Mouse (Mus musculus) layer of hippocampus, postnatal 10 days (tissue): Measurements from ENCODE around the gene Rbfox1. TPM values are rescaled to one million over a fixed set of nuclear protein-coding genes. Genes with fewer than 3 reads are reported as not detected.

Experiments
- DNase-seq, 2 experiments: peaks; one replicate each; pipeline ENCODE4 v3.0.0; 2021; ENCODE audit warnings: low spot score in 2 of 2
- total RNA-seq, 2 experiments: library from RNA; stranded (reverse); gene quantifications; 2 replicates each; pipeline ENCODE4 v1.2.3; 2021

Rbfox1 gene
- total RNA-seq, 2 experiments from 2014 or later: 275 to 280 TPM

GRCm38 (mm10) chr16:6907550-6907949, 1022.4 kb downstream of the Rbfox1 start:
- no peak for DNase-seq

- DNase-seq: no peak
Observed at GRCm38 (mm10) chr16:6914531-6914930, 1029.4 kb downstream of the Rbfox1 start.

- no peak for DNase-seq
Observed at GRCm38 (mm10) chr16:6918641-6919040, 1033.5 kb downstream of the Rbfox1 start.

GRCm38 (mm10) chr16:6919681-6920080, 1034.5 kb downstream of the Rbfox1 start:
- no peak for DNase-seq

DNA sequence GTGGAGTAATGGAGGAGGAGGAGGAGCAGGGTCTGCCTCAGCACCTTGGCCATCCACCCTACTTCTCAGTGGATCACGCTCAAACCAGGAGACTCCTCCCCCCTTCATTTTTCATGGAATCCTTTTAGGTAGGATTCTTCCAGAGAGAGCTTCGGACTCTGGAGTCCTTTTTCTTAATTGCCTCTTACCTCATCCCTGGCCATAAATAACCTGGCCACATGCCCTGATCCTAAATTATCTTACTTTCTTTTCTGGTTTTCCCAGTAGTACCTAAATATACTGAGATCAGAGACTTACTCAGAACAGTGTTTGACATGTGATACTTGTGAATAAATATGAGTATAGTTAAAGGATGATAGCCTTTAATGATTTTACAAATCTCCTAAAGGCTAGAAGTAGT, 1042.5 kb downstream of the Rbfox1 start:
- DNase-seq: no peak

- no peak for DNase-seq
Observed at GRCm38 (mm10) chr16:6930795-6931194, 1045.6 kb downstream of the Rbfox1 start.

DNA sequence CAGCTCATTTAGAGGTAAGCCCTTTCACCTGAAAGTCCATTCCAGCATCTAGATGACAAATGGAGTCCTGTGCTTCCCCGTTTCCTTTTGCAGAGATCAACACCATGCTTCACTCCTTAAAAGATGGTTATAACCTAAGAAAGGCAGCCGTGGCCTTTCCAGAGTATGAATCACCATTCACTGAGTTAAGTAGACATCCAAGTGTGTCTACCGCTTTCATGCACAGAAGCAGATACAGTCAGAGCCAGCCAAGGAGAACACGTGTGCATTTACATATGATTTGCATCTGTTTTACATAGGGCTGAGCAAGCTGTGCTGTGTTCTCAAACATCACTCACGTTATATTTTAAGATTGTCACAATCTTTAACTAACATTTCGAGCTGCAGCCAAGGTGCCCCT, 1061.0 kb downstream of the Rbfox1 start:
- DNase-seq: no peak

DNA sequence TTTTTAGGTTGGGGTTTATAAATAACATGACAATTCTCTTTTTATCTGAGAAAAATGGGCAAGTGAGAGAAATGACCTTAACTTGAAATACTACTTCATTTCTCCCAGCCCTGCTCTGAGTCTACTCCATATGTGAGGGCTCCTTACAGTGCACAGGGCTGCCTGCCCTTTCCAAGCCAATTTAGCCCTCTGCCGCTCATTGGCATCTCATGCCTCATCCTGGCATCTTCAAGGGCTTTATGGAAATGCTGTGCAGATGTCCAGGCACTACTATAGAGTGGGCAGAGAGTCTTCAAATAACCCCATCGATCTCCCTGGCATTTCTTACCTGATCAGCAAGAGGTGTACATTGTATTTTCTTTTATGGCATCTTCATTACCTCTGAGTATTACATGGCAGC, 1064.5 kb downstream of the Rbfox1 start:
- DNase-seq: no peak

GRCm38 (mm10) chr16:6955102-6955675, 1070.0 kb downstream of the Rbfox1 start:
- no peak for DNase-seq

DNA sequence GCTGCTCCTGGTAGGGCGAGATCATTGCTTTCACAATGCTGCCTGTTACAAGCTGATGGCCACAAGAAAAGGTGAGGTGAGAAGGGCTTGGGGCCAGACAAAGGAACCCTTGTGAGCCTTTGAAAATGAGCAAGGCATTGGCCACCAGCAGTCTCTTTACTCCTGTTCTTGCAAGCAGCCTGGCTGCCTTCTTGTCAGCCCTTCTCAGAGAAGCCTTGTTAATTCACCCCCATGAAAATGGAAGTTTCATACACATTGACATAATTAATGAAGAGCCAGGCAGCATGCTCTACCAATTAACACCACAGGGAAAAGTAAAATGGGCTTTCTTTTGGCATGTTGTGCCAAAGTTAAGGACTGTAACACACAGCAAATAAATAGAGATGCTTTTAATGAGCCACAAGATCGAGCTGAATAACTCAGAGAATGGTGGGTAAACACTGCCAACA, 1076.8 kb downstream of the Rbfox1 start:
- no peak for DNase-seq

DNA sequence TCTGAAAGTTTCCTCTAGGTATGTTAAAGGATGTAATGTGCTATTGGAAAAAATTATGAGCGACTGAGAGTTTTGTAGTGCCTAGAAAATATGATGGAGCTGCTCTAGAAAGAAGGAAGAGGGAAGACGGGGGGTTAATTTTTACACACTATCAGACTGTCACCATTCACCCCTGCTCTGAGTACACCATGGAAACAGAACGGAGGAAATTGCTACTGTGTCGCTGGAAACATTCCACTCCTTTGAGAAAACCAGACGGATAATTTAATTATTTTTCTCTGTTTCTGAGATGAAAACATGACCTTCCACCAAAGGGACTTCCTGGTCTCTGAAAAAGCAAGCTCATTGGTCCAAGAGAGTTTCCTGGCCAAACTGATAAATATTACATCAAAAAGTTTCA, 1077.4 kb downstream of the Rbfox1 start:
- no peak for DNase-seq

GRCm38 (mm10) chr16:6963533-6963932, 1078.4 kb downstream of the Rbfox1 start:
- DNase-seq: no peak

GRCm38 (mm10) chr16:6964720-6965583, 1079.8 kb downstream of the Rbfox1 start:
- DNase-seq: no peak

GRCm38 (mm10) chr16:6969986-6970385, 1084.8 kb downstream of the Rbfox1 start:
- no peak for DNase-seq

DNA sequence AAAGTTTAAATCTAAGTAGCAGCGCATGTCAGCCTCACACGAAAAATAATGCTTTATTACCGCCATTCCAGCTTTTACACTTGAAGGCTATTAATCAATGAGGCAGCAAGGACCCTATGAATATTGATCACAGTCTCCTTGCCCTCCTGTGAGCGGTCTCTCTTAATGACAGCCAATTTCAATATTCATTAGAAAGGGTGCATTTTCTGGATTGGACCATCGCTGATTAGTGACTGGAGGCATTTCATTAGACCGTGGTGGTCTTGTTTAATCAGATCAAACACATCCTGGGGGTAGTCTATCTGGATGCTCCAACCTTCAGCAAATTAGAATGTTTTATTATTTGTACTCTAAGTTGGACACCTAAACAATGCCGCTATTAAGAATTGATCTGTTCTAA, 1091.2 kb downstream of the Rbfox1 start:
- DNase-seq: no peak

DNA sequence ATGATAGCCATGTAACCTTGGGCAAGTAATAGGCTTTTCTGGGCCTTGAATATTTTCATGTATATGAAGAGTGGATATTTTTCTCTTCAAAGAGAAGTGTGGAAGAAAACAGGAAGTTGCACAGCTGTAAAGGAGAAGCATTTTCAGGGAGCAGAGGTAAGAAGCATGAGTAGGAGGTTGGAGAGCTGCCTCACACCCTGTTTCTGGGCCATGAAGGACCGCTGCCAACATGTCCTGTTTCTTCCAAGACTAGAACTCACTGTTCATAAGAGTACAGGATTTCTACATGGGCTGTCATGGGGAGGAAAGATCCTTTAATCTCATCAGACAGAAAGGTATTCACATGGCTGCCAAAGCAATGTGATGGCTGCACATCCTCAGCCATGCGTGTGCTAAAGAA, 1098.8 kb downstream of the Rbfox1 start:
- DNase-seq: no peak

DNA sequence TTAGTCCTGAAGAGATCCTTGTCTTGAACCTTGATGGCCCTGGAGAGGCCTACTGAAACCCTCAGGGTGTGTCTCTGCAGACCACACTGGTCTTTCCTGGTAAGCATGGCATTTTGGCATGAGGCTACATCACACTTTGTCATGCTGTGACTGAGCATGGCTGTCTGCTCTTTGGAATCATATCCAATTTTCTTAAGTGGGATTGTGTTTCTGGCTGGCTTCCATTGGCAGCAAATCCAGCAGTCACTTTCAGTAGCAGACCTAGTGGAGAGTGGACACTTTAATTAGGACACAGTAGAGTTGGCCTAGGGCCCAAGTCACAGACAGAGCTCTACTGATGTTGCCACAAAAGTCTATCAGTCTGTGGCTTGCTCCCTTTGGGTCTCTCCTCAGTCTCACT, 1100.9 kb downstream of the Rbfox1 start:
- DNase-seq: peak; percentile 60 to 63

GRCm38 (mm10) chr16:6986494-6986893, 1101.3 kb downstream of the Rbfox1 start:
- DNase-seq: no peak

DNA sequence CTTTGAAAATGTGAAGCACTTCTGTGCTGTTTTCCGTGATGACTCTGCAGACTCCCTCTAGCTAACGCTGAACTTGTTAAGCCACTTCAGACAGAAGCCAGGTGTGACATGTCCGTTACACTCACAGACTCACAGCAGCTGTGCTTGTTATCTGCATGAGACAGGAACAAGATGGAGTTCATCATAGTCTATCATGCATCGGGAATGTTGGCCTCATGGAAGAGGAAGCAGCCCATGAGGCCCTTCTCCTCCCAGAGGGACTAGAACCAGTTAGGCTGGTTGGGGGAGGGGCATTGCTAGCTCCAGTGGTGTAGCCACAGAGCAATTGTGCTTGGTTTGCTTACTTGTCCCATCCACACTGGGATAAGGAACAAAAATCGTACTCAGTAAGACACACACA, 1107.1 kb downstream of the Rbfox1 start:
- DNase-seq: no peak

- peak in 1 of 2 experiments; percentile 35 for DNase-seq
Observed at GRCm38 (mm10) chr16:6993180-6993579, 1108.0 kb downstream of the Rbfox1 start.

- DNase-seq: no peak
Observed at GRCm38 (mm10) chr16:6997109-6997508, 1112.0 kb downstream of the Rbfox1 start.

DNA sequence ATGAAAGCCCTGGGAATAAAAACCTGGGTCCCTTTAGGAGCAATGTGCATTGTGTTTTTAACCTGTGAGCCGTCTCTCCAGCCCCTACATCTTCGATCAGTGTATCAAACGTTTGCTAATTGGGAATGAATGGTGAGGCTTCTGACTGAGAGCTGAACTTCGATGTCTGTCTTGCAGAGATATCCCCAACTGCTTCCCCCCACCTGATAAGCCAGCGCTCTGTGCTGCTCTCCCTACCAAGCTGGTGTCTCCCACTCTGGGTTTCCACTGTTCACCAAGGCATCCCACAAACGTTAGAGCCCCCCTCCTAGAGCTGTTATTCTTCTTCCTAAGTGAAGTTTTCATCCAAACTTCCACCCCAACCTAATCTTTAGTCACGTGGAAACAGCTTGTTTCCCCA, 1112.7 kb downstream of the Rbfox1 start:
- DNase-seq: no peak

- no peak for DNase-seq
Observed at GRCm38 (mm10) chr16:7004565-7004964, 1119.4 kb downstream of the Rbfox1 start.
